Mouse (Mus musculus): ENCODE data around the gene Atad2b. TPM values are rescaled to one million over a fixed set of nuclear protein-coding genes. Genes with fewer than 3 reads are reported as not detected.
"Not testable (repeated sequence)": the region's sequence is repeated elsewhere in the genome, so short reads cannot be mapped to it uniquely, and the experiment has no call there.

The Atad2b gene
- total RNA-seq, 2 experiments from 2014 or later, result 16.4 TPM

DNA sequence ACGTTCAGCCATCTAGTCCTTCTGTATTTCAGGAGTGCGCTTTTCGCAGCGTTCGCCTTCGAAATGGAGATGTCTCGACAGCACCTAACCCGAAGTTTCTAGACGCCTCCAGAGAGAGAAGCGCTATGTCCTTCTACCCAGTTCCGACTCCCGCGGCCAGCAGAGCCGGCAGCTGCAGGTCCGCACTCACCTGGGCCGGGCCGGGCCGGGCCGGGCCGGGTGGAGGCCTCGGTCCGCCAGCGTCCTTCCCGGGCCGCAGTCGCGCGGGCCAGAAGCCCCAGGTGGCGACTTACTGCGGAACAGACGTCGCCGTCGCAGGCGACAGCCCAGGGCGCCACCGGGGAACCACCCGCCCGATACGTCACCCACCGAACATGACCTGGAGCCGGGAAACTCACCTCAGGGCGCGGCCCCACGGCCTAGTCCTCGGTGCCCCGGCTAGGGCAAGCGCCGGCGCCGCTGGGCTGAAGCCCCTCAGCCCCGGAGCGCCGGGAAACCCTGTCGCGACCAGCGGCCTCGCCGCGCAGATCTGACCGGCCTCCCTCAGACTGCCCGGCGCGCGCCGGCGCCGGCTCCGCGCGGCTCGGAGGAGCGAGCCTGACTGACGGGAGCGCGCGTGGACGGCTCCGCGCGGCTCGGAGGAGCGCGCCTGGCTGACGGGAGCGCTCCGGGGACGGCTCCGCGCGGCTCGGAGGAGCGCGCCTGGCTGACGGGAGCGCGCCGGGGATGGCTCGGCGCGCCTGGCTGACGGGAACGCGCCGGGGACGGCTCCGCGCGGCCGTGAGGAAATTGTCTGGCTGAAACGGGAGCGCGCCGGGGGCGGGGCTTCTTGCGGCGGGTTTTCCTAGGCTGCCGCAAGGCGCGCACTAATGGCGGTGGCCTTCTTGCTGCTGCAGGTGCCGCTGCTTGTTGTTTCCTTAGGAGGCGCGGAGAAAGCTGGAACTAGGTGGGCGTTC lies 9.9 kb upstream of the Atad2b start, which contains the start of gene Ubxn2a:
Gene Ubxn2a (minus strand): TSS at position 755 of the 956 bp plus-strand sequence.
- DNase-seq (ENCODE audit: low spot score), result peak; percentile 87
- intact Hi-C loops (cut with DNase I), result no loop called here

DNA sequence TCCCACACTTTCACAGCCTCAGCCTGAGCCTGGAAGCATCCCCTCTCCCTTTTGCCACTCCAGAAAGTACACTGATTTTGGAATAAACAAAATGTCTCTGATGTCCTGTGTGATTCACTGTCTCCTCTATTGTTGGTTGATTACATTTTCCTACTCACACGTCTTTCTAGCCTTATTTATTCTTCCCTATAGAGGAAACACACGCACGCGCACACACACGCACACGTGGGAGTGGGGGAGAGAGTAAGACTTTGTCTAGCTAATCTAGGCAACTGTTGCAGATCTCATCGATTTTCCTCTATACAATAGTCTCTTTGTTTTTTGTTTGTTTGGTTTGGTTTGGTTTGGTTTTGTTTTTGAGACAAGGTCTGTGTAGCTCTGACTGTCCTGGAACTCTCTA lies 8.8 kb upstream of the Atad2b start:
- intact Hi-C loops (cut with DNase I), result no loop called here
- no peak for DNase-seq (ENCODE audit: low spot score)

DNA sequence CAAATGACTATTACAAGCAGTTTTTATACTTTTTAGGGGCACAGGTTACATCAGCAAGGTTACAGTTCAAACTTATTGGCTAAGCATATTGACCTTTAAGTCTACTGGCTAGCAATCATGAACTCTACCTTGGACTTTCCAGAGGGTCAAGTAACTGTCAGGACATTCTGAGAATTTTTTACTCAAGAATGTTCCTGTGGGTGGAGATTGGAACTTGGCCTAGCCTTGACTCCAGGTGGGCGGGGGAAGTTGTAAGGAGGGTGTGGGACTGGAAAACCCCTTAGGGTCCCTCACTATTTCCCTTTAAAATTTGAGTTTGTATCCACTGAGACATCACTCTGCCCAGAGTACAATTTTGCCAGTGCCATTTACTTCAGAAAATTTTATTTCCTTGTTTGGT lies 6.7 kb upstream of the Atad2b start:
- not testable (repeated sequence) for DNase-seq (ENCODE audit: low spot score)
- intact Hi-C loops (cut with DNase I), result loop anchor here (10.0 kb wide), 1 partner anchor 316 kb away; the partner anchor contains the start of genes Gm3625 and Itsn2

DNA sequence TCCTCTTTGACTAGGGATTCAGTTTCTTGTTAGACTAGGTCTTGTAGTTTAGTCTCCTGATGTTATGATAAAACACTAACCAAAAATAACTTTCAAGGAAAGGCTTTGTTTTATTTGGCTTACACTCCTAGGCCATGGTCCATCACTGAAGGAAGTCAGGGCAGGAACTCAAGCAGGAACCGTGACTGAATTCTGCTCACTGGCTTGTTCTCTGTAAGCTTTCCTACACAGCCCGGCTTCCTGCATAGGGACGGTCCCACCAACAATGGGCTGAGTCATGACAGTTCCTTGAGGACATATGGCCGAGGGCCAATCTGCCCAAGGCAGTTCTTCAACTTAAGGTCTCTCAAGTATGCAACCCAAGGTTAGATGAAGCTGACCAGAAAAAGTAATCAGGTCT lies 5.4 kb upstream of the Atad2b start:
- peak; percentile 34 for DNase-seq (ENCODE audit: low spot score)
- intact Hi-C loops (cut with DNase I), result loop anchor here (10.0 kb wide), 1 partner anchor 317 kb away; the partner anchor contains the start of genes Gm3625 and Itsn2

DNA sequence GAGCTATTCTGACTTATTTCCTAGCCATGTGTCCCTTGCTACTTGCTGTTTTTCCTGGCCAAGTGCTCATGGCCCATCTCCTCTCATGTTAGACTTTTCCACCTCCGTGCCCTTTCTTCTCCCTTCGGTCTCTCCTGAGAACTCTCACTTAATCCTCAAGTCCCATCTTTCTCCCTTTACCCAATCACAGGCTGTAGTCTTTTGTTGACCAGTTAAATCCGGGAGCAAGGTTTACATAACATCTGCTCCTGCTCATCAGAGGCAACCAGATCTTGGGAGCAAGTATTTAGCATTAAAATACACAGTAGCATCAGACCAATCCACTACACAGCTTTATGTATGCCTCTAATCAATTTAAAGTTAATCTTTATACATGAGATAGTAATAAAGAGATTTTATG lies 2.7 kb upstream of the Atad2b start:
- no peak for DNase-seq (ENCODE audit: low spot score)
- intact Hi-C loops (cut with DNase I), result loop anchor here (10.0 kb wide), 1 partner anchor 320 kb away; the partner anchor contains the start of genes Gm3625 and Itsn2

DNA sequence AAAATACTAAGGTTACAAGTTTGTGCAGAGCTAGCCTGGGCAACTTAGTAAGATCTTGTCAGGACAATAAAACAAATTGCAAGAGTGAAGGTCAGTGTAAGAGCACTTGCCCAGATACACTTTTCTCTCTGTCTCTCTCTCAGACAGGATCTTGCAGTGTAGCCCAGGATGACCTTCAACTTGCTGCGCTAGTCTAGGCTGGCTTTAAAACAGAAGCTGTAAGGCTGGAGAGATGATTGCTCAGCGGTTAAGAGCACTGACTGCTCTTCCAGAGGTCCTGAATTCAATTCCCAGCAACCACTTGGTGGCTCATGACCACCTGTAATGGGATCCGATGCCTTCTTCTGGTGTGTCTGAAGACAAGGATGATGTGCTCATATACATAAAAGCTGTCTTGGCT lies 2.2 kb upstream of the Atad2b start:
- no peak for DNase-seq (ENCODE audit: low spot score)
- intact Hi-C loops (cut with DNase I), result loop anchor here (5.0 to 10.0 kb wide), 7 partner anchors 38 to 1608 kb away; partner anchors contain the start of genes Fam228b, Fkbp1b, Gm3625 and Itsn2

DNA sequence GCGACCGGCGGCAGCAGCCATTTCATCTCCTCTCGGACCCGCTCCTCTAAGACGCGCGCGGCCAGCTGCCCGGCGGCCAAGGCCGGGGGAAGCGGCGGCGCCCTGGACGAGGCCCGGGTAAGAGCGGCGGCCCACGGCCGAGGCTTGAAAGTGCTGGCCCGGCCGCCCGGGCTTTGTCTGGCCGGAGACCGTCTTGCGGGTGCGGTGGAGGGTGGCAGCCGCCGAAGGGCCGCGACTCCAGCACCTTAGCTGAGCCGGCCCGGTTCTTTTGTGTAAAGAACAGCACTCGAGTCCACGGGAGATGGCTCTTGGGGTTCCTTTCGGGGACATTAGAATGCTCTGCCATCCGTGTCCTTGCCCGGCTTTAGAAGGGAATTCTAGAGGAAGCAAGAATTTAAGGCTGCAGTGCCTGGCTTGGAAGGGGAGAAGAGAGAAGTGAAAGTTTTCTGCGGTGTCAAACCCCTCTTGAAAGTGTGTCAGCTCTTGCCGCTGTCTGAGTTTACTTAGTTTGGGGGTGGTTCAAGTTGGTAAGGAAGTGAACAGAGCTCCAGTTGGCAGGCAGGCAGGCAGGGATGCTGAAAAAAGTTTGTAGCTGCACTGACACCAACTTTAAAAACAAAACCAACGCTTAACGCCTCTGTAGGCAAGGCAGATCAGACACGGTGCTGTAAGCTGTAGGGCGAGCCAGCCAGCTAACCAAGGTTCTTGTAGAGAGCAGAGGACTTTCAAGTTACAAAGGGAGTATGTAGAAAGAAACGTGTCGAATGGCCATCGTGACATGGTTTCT lies 845 bp downstream of the Atad2b start:
- DNase-seq (ENCODE audit: low spot score), result peak; percentile 29
- intact Hi-C loops (cut with DNase I), result loop anchor here (5.0 to 10.0 kb wide), 7 partner anchors 41 to 1611 kb away; partner anchors contain the start of genes Fam228b, Fkbp1b, Gm3625 and Itsn2

DNA sequence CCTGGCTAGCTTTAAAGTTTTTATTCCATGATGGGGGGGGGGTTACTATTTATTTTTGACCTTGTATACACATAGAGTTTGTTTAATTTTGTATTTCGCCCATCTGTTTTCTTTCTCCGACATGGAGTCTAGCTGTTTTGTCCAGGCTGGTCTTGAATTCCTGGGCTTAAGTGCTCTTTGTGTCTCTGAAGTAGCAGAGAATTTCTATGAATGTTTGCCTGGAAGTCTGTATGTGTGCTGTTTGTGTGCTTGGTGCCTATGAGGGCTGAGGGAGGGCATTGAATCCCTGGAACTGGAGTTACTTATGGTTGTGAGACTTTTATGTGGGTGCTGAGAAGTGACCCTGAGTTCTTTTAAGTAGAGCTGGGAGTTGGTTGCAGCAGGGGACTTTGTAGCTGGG lies 11.0 kb downstream of the Atad2b start:
- no peak for DNase-seq (ENCODE audit: low spot score)
- intact Hi-C loops (cut with DNase I), result no loop called here

DNA sequence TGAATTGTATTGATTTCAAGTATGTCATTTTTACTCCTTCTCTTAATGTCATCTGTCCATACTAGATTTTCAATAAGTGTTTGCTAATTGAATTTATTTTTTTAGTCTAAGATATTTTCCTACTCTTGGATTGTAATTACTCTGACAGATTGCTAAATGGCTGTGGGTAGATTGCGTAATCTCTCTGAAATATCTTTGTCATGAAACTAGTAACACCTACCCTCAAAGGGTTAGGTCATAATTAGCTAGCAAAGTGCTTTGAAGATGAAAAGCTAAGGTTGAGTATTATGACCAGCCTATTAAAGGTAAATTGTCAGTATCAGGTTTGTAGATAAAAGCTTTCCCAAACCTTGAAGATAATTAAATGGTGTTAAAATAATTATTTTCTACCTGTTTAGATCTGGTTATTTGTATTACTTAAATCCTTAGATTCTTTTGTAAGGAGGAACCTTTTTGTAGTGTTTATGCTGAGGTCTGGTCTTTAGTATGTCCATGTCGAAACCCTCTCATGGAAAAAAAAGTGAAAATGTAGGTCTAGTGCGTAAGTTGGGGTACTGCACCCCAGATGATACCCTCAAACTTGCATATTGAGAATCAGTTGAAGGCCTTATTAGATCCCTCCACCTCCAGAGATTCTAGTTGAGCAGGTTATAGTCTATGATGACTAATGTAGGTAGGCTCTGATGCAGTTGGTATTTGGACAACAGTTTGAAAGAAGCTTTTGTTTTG lies 13.8 kb downstream of the Atad2b start:
- DNase-seq (ENCODE audit: low spot score), result no peak
- intact Hi-C loops (cut with DNase I), result no loop called here

DNA sequence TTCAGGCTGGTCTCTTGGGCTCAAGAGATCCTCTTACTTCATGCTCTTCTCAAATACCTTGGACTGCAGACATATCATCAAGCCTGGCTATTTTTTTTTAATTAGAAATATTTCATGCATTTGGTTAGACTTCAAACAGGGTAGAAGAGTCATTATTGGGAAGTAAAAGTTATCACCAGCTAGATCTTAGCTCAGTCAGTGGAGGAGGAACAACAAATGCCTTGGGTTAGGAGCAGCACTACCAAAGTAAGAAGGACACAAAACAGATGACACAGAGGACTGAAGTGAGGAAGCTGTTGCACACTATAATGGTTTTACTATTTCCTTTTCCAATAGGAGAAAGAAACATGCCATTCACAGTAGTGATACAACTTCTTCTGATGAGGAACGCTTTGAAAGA lies 35.1 kb downstream of the Atad2b start:
- intact Hi-C loops (cut with DNase I), result no loop called here
- no peak for DNase-seq (ENCODE audit: low spot score)

DNA sequence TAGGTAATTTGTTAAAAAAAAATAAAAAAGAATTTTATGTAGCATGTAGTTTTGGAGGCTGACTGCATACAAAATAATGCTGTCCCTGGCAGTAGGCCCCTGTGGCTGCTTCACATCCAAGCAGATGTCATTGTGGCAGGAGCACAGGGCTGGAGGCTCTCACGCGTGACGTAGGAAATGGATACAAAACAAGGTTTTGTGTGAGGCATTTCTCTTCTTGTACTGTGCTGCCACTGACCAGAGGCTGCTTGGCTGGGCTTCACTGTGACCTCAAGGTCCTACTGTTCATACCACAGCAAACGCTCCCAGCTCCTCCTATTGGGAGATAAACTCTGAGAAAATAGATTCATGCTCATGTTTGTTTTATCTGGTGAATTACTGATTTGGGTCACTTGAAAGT lies 36.0 kb downstream of the Atad2b start:
- no peak for DNase-seq (ENCODE audit: low spot score)
- intact Hi-C loops (cut with DNase I), result no loop called here

DNA sequence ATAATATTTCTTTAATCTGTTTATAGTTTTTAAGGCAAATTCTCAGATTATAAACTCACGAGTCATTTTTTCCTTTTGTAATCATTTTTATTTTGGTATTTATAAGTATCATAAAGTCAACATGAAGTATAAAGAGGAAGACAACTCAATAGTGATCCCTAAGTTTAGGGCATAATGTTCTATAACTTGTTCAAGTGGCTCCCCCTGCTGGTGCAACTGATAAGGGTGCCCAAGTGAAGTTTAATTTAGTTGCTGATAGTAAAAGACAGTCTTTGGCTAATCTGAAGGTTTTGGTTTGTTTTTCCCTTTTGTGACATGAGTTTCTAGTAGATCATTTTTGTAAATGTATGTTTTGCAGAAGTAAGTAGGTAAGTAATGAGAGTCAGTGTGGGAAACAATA lies 55.8 kb downstream of the Atad2b start:
- intact Hi-C loops (cut with DNase I), result loop anchor here (5.0 kb wide), 3 partner anchors 51 to 401 kb away; no protein-coding TSS in a partner anchor
- DNase-seq (ENCODE audit: low spot score), result no peak

DNA sequence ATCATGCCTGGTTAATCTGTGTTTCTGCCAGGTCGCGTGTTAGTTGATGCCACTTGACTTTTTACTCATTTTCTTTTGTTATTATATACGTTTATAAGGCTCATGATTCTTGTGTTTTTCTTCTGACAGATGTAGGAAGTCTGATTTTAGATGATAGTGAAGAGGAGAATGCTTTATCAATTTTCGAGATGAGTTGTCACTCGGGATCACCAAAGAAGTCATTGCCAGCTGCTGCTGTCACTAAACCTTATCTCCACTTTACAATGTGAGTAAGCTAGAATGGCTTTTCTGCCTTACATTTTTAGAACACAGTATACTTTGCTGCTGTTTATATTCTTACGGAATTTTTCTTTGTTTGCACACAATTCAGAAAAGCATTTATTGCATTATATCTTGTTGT lies 61.2 kb downstream of the Atad2b start:
- DNase-seq (ENCODE audit: low spot score), result no peak
- intact Hi-C loops (cut with DNase I), result no loop called here

DNA sequence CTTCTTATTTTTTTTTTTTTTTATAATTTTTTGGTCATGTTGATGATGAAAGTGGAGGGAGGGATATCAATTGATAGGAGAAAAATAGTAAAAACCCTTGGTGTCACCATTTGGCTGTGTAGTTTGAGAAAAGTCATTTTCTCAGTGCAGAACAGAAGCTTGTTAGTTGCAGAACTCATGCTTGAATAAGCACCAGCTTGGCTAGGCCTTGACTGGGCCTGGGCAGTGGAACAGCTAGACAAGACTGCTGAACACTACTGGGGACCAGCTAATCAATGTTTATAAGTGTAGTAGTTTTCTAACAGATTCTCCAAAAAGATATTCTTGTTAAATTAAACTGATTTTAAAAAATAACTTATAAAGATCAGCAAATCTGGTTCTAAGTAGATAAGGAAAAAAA lies 79.8 kb downstream of the Atad2b start:
- intact Hi-C loops (cut with DNase I), result no loop called here
- DNase-seq (ENCODE audit: low spot score), result no peak

DNA sequence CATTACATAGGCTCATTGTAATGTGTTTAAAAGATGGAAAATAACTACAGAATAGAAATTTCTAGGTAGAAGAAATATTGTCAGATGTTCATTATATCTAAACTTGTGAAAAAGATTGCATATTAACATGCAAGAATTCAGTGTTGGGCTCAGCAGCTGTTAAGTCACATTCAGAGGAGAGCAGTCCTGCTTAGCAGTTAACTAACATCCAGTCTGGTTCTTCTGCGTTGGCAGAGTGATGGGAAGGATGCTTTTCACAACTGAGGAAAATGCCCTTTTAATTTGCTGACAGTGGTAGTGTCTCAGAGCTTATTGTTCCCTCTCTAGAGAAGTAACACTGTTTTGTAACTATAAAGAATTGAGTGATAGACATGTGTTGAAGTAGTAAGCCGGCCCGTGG lies 88.2 kb downstream of the Atad2b start:
- intact Hi-C loops (cut with DNase I), result no loop called here
- no peak for DNase-seq (ENCODE audit: low spot score)

DNA sequence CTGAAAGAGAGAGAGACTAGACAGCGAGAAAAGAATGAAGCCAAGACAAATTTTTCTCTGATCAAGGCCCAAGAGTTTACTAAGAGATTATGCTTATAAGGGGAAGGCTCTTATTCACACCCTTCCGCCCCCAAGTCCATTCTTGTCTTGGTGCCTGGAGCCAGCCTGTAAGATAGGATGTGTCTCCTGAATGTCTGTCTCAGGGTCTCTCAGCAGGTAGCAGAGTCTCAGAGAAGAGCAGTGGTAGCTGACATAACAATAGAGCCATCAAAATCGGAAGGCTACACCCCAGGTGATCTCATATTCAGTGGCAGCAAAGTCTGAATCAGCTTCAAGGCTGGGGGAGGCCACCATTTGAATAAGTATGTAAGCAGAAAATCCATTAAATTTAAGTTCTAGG lies 88.6 kb downstream of the Atad2b start:
- DNase-seq (ENCODE audit: low spot score); intact Hi-C loops (cut with DNase I): not testable (repeated sequence)

DNA sequence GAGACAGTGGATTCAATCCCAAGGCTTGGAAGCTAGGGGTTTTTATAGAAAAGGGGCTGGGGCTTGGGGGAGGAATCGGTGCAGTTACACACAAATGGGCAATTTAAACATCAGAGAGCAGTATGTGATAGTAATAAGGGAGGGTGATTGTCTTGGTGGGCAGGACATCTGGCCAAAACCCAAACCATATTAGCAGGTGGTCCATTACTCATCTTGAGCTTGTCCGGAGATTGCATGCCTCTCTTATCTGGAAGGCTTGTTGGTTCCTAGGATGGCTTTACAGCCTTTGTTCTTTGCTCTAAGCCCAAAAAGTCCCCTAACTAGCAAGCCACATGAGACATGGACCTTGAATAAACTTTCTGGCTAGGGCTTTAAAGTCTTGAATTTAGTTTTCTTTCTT lies 91.5 kb downstream of the Atad2b start:
- intact Hi-C loops (cut with DNase I); DNase-seq (ENCODE audit: low spot score): not testable (repeated sequence)

DNA sequence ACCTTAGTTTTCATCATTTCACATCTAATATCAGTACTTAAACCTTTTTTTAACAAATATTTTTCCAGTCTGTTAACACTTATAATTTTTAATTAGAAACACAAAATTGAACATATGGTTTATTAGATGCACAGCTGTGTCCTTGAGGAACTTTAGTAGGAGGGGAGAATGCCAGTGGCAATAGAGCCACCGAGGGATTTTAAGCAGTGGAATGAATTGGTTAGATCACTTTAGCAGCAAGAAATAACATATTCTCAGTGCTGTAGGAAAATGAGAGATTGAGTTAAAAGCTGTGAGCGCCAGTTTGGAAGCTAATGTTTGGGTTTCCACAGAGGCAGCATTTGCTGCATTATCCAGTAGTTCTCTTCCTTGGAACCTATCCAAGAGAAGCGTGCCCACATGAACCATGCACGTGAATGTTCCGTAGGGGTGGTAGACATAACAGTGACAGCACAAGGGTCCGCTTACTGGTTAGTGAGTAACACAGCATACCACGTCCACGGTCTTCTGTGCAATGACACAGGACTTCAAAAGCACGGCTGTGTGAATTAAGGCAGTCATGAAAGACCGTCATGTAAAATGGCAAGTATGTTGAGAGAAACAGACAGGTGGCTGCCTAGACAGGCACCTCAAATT lies 108.2 kb downstream of the Atad2b start:
- intact Hi-C loops (cut with DNase I), result no loop called here
- no peak for DNase-seq (ENCODE audit: low spot score)

DNA sequence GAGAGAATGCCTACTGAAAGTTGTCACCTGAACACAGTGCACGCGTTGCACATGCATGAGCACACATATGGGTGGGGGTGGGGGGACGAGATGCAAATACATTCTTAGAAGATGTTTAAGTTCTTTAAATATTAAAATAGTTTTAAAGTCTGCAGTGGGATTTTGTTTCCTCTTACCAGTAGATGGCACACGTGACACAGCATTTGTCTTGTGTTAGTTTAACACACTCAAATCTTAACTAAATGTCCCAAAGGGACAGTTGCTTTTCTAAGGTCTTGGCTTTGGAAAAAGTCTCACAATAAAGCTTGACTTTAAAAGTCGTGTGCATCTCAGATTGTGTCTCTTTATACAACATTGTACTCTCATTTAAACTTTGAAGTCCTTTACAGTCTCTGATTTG lies 111.9 kb downstream of the Atad2b start:
- intact Hi-C loops (cut with DNase I), result loop anchor here (2.0 kb wide), 1 partner anchor 108 kb away; no protein-coding TSS in a partner anchor
- DNase-seq (ENCODE audit: low spot score), result no peak

Measured in heart, postnatal 25 days (tissue).